Mouse (Mus musculus) B cell, adult 62 days (primary cell): ENCODE measurements around the gene Rbmxl1. TPM values are rescaled to one million over a fixed set of nuclear protein-coding genes. Genes with fewer than 3 reads are reported as not detected.

Experiments used
- total RNA-seq: library from RNA; stranded (reverse); gene quantifications from 4 replicates; pipeline ENCODE4 v1.2.4, GENCODE M21; 2023

Rbmxl1 gene
- 90.7 to 103 TPM (median 93.1 TPM) in 4 replicates for total RNA-seq

DNA sequence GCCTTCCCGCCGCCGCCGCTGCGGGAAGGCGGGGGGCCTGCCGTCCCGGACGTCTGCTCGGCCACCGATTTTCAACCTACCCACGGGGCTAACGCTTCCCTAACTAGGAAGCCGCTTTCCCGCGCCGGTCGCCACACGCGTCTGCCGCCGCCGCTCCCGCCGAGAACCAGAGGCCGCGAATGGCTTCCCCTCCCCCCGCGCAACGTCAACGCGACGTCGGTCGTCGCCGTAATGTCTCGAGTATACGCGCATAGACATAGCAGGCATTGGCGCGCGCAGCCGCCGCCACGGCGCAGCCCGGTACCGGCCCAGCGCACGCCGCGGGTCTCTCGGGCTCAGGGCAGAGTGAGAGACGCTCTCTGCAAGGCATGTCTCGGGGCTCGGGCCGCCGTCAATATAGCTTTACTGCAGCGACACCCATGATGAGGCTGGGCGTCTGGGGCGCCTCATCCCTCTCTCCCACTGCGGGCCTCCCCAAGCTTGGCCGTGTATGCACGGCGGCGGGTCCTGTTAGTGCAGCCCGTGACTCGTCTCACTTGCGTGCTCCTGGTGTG lies at the start of gene Rbmxl1:
Rbmxl1 (minus strand) TSS at position 180 of the 554 bp plus-strand sequence.

GRCm38 (mm10) chr8:78509273-78510031 lies 754 bp upstream of the Rbmxl1 start, which contains the start of gene Slc10a7:
Gene Slc10a7 (plus strand): TSS chr8:78509346.

Other genes with a start within 250 kb of the Rbmxl1 start
- not detected in 4 replicates for gene Pou4f2, start 72.3 kb downstream of the Rbmxl1 start, total RNA-seq
- gene Slc10a7, start 448 bp upstream of the Rbmxl1 start, total RNA-seq: 32.1 to 39.4 TPM (median 37.0 TPM) in 4 replicates